Mouse (Mus musculus) heart, embryonic 12.5 days (tissue): ENCODE measurements at regions not wholly inside any gene's neighbourhood (a gene's known extent, or its start where the extent isn't known, plus 50 kb on each side); places are given as distances from the start of the nearest gene placed in this dataset.
A peak's percentile ranks its signal among the peaks of the same experiment; 100 is the strongest.

Experiments
- ATAC-seq: fragments of 200-750 bp; cut with Nextera tagmentation; 2 replicates; pipeline ENCODE4 v1.8.0; 2017; ENCODE audit warnings: moderate TSS enrichment, moderate library complexity; ENCODE audit not compliant: insufficient number of reproducible peaks, low FRiP score
- H3K27ac ChIP-seq: fragments of 300-500 bp; sonication (generic); 2 replicates; pipeline ENCODE4 v1.5.1; 2016; ENCODE audit warnings: mild to moderate bottlenecking, moderate library complexity; ENCODE audit not compliant: poor library complexity, severe bottlenecking
- H3K27me3 ChIP-seq: fragments of 300-500 bp; sonication (generic); replicated peaks from 2 replicates; pipeline ENCODE4 v1.6.1; 2016; ENCODE audit warnings: mild to moderate bottlenecking, moderate library complexity
- H3K36me3 ChIP-seq: fragments of 300-500 bp; sonication (generic); 2 replicates; pipeline ENCODE4 v1.6.1; 2016; ENCODE audit warnings: mild to moderate bottlenecking, moderate library complexity
- H3K4me1 ChIP-seq: fragments of 300-500 bp; sonication (generic); replicated peaks from 2 replicates; pipeline ENCODE4 v1.6.1; 2016; ENCODE audit warnings: mild to moderate bottlenecking
- H3K4me2 ChIP-seq: fragments of 300-500 bp; sonication (generic); 2 replicates; pipeline ENCODE4 v1.6.1; 2016; ENCODE audit warnings: mild to moderate bottlenecking, moderate library complexity
- H3K4me3 ChIP-seq: fragments of 300-500 bp; sonication (generic); 2 replicates; pipeline ENCODE4 v1.5.1; 2016; ENCODE audit warnings: mild to moderate bottlenecking
- H3K9ac ChIP-seq: fragments of 300-500 bp; sonication (generic); 2 replicates; pipeline ENCODE4 v1.6.1; 2016; ENCODE audit warnings: mild to moderate bottlenecking, moderate library complexity
- H3K9me3 ChIP-seq: fragments of 300-500 bp; sonication (generic); replicated peaks from 2 replicates; pipeline ENCODE4 v1.6.1; 2016; ENCODE audit warnings: mild to moderate bottlenecking, moderate library complexity
- WGBS: fragments of 180-500 bp; shearing (Covaris S2); methylation state at CpG from one replicate; pipeline ENCODE4 v1.1.7; 2016; 5-methylcytosine and 5-hydroxymethylcytosine counted together

DNA sequence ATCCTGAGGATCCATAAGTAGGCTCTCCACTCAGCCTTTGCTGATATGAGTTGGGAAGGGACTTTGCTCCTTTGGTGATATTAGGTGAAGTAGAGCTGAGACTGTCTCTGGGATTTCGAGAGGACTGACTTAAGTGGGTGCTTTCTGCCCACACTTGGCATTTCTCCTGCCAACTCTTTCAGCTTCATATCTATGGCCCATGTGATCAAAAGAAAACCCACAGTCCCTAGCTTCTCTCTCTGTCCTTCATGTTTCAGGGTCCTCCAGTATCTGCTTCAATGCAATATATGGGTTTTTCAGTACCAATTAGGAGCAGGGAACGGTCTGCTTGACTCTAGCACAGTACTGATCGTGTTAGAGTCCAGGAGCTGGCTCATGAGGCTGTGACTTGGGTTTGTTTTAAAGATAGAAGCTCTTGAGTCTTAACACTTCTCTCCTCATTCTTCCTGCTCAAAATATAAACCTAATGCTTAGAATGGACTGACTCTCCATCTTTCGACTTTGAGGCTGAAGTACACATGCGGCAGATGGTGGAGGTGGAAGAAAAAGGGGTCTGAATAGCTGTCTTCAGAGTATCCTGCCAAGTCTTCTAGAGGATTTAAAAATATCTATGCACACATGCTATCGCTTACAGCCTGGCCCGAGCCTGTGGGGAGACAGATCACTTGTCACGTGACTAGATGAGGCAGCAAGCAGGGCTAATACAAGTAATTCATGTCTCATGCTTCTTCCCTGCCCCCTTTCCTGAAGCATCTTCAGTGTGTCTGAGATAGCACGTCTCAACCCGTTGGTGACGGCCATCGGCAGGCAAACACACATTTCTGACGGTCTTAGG is 189.2 kb downstream of the Mex3b start:
- no peaks in the 10 kb centered on the region for H3K27me3 ChIP-seq
- no peak for ATAC-seq
- no peak overlapping the region for H3K4me2 ChIP-seq
- no peak overlapping the region for H3K4me3 ChIP-seq
- no peak overlapping the region for H3K9ac ChIP-seq
- no peak overlapping the region for H3K27ac ChIP-seq
- H3K4me1 ChIP-seq, result peaks cover 20% of the 10 kb centered on the region
- no peaks in the 10 kb centered on the region for H3K36me3 ChIP-seq
- 60% methylated on average over 13 of the region's 13 CpGs for WGBS
- no peaks in the 10 kb centered on the region for H3K9me3 ChIP-seq

DNA sequence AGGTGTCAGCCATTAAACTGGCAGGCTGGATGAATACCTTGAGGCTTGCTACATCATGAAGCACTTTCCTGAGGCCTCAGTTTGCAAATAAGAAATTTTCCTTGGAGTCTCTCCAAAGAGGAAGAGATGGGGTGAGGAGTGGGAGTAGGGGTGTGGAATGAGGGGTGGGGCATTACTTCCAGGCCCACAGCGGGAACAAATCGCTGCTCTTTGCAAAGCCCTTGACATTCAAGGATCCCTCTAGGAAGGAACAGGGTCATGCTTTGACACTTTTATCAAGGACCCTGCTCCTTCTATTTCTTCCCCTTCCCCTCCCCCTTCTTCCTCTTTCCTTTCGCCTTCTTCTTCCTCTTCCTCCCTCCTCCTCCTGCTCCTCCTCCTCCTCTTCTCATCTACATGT is 193.2 kb downstream of the Mex3b start:
- no peak overlapping the region for H3K9ac ChIP-seq
- H3K36me3 ChIP-seq, result no peaks in the 10 kb centered on the region
- H3K27ac ChIP-seq, result no peak overlapping the region
- H3K27me3 ChIP-seq, result no peaks in the 10 kb centered on the region
- H3K4me3 ChIP-seq, result no peak overlapping the region
- peaks cover 20% of the 10 kb centered on the region for H3K4me1 ChIP-seq
- no peak for ATAC-seq
- H3K9me3 ChIP-seq, result no peaks in the 10 kb centered on the region
- H3K4me2 ChIP-seq, result no peak overlapping the region
- 57% methylated on average over 3 of the region's 3 CpGs for WGBS

DNA sequence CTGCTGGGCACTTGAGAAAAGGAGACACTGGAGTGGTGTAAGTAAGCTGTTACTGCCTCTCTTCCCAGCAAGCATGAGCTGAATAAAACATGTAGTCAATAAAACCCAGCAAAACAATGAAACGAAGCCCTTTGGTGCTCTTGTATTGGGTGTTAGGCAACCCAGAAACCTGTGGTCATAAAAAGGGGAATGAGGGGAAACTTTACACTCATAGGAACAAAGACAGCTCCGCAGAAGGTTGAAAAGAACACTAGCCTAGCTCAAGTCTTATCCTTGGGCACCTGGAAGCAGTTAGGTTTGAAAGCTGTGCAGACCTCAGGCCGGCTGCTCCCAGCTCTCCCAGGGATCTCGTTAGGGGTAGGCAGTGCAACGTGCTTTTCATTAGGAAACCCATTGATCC is 193.6 kb downstream of the Mex3b start:
- Histone ChIP-seq H3K27ac (no peak overlapping the region), H3K36me3 (no peaks in the 10 kb centered on the region), H3K4me1 (peaks cover 20% of the 10 kb centered on the region), H3K4me3 (no peak overlapping the region), H3K9me3 (no peaks in the 10 kb centered on the region), H3K27me3 (no peaks in the 10 kb centered on the region), H3K4me2 (no peak overlapping the region), H3K9ac (no peak overlapping the region)
- ATAC-seq, result no peak
- WGBS, result 63% methylated on average over 5 of the region's 5 CpGs

DNA sequence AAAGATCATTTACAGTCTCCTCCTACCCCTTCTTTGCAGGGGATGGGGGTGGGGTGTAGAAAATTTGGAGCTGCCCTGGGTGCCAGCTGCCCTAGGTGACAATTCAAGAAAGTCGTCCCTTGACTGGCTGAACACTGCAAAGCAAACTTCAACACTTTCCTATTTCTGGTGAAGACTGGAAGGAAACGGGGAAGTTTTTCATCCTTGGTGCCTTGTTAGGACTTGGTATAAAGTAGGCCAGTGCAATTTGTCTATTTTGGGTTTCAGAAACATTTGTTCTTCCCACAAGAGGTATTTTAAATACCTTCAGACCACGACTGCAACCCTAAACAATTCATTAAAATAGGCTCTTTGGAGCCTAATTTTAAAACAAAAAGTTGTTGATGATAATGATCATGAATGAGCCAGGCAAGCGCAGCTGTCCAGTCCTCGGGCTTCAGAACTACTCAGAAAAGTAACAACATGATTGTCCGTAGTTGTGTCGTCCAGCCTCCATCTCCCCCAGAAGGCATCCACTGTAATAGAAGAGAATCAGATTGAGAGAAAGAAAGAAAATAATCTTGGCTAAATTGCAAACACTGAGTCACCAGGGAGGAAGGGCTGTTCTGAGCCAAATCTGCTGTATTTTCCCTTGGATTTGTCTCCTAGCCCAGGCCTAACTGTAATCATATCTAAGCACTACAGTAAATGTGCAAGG is 194.2 kb downstream of the Mex3b start:
- Histone ChIP-seq H3K27me3 (no peaks in the 10 kb centered on the region), H3K4me3 (no peak overlapping the region), H3K4me1 (peaks cover 15% of the 10 kb centered on the region), H3K9me3 (no peaks in the 10 kb centered on the region), H3K9ac (no peak overlapping the region), H3K4me2 (no peak overlapping the region), H3K27ac (no peak overlapping the region), H3K36me3 (no peaks in the 10 kb centered on the region)
- ATAC-seq, result no peak
- WGBS, result 69% methylated on average over 7 of the region's 7 CpGs

DNA sequence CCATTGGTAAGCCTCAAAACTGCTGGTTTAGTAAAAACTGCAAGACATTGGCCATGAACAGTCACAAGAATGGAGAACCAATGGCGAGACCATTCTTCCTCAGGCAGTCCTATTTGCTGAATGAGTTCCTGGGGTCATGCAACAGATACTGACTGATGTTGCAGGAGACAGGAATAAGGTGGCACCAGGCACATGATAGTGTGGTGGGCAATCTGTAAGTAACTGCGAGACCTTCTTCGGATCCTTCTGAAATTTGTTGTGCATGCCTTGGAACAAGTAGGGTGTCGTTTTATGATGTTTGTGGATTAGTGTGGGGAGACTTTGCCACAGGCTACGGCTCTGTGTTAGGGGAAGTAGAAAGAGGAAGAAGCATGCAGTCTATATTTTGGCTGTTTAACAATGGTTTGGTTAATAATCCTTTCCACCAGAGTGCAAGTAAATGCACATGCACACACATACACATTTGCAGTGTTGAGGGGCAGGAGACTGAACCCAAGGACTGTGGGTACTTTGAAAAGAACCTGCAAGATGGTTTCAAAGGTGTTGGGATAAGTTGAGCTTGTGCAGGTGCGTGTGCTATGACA is 194.9 kb downstream of the Mex3b start:
- no peak overlapping the region for H3K27ac ChIP-seq
- peaks cover 9% of the 10 kb centered on the region for H3K4me1 ChIP-seq
- H3K36me3 ChIP-seq, result no peaks in the 10 kb centered on the region
- ATAC-seq, result no peak
- no peak overlapping the region for H3K4me3 ChIP-seq
- WGBS, result 83% methylated on average over 6 of the region's 6 CpGs
- H3K27me3 ChIP-seq, result no peaks in the 10 kb centered on the region
- no peak overlapping the region for H3K9ac ChIP-seq
- no peak overlapping the region for H3K4me2 ChIP-seq
- H3K9me3 ChIP-seq, result no peaks in the 10 kb centered on the region

DNA sequence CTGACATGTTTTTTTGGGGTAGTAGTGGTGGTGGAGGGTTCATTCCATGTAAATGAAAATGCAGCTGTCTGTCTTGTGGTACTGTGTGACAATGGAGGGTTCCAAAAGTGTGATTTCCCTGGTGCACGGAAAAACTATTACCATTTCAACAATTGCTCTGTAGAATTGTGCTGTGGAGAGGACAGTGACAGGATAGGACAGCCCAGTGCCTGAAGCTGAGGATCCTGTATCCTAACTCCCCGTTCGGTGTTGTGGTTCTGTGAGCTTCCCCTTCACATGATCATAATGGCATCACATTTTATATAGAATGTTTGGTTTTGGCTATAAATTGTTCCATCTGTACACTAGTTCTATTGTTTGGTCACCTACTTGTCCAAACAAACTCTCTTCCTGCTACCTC is 196.4 kb downstream of the Mex3b start:
- ATAC-seq, result no peak

DNA sequence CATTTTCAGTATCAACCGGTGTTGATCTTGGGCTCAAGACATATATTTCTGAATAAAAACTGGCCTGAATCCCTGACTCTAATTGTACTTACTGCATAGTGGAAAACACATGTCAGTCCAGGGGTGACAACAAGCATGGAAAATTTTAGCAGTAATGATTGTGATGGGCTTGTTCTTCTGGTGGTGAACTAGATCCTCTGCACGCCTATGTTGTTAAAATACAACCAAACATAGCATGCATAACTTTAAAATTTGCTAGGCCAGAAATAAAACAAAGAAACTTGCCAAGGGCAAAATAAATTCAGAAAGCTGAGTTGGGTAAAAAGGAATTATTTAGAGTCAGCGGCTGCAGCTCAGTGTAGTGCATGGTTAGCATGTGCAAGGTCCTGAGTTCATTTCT is 198.2 kb downstream of the Mex3b start:
- Histone ChIP-seq H3K36me3 (no peaks in the 10 kb centered on the region), H3K4me3 (no peak overlapping the region), H3K27ac (no peak overlapping the region), H3K4me2 (no peak overlapping the region), H3K4me1 (peaks cover 5% of the 10 kb centered on the region), H3K9me3 (no peaks in the 10 kb centered on the region), H3K27me3 (no peaks in the 10 kb centered on the region), H3K9ac (no peak overlapping the region)
- 86% methylated on average over 3 of the region's 3 CpGs for WGBS
- ATAC-seq, result no peak

More for the DNA sequence above, 196.4 kb downstream of the Mex3b start:
- H3K27ac ChIP-seq, result no peak overlapping the region
- H3K27me3 ChIP-seq, result no peaks in the 10 kb centered on the region
- H3K9ac ChIP-seq, result no peak overlapping the region
- no peaks in the 10 kb centered on the region for H3K36me3 ChIP-seq
- peaks cover 9% of the 10 kb centered on the region for H3K4me1 ChIP-seq
- no peaks in the 10 kb centered on the region for H3K9me3 ChIP-seq
- 82% methylated on average over 3 of the region's 3 CpGs for WGBS
- no peak overlapping the region for H3K4me2 ChIP-seq
- no peak overlapping the region for H3K4me3 ChIP-seq

DNA sequence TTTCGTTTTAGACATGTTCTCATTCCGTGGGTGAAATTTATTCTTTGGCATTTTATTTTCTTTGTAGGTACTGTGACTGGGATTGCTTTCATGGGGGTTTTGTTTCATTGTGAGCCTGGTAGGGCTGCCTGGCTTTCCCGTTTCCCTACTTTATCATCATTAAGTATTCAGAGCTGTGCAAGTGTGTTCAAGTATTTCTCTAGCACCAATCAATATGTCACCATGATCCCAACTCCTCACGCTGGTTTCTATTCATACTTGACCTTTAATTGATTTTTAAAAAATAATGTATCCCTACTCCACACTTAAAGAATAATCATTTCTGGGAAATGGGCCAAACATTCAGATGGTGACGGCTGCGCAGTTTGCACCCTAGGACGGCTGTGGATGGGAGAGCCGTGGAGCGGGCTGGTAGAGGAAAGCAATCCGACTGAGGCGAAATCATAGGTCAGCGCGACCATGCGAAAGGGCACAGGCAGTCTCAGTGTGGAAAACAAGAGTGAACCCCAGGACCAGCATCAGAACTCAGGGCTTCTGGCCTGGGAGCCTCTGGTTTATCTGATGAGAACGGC is 207.4 kb downstream of the Mex3b start:
- H3K4me3 ChIP-seq, result no peak overlapping the region
- ATAC-seq, result no peak
- H3K27ac ChIP-seq, result no peak overlapping the region
- H3K4me2 ChIP-seq, result no peak overlapping the region
- peaks cover 4% of the 10 kb centered on the region; the same call in 1 of the 2 replicates for H3K9me3 ChIP-seq
- peaks cover 8% of the 10 kb centered on the region; the same call in 1 of the 2 replicates for H3K4me1 ChIP-seq
- 84% methylated on average over 15 of the region's 15 CpGs for WGBS
- no peaks in the 10 kb centered on the region for H3K36me3 ChIP-seq
- H3K27me3 ChIP-seq, result no peaks in the 10 kb centered on the region
- no peak overlapping the region for H3K9ac ChIP-seq

DNA sequence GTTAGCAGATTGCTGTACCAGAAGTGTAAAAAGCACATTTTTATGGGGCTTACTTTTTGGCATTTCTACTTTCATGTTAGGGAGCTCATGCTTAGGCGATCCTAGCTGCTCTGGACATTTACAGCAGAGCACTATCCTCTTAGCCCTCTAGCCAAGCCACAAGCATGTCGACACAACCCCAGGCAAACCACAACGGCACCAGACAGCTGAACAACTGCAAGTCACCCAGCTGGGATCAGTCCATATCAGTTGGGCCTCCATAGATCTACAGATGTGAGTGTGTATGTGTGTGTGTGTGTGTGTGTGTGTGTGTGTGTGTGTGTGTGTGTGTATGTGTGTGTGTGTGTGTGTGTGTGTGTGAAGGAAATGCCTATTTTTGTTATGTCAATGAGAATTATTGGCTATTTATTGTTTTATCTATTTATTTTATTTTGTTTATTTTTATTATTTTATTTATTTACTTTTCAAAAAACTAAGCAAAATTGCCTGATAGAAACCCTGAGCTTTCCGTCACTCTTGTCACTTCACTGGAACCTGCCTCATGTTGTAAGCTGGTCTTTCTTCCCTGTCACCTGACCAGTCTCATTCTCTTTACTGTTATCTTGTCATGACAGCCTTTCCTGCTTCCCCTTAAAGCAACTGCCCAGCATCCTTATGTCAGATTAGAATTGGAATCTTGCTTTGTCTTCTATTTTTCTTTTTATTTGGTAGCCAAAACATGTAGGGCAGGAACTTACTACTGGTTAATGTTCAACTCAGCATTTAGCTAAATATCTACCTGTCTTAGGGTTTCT is 208.2 kb downstream of the Mex3b start:
- 55% methylated on average over 4 of the region's 4 CpGs for WGBS
- H3K27ac ChIP-seq, result no peak overlapping the region
- H3K4me3 ChIP-seq, result no peak overlapping the region
- H3K9ac ChIP-seq, result no peak overlapping the region
- H3K36me3 ChIP-seq, result no peaks in the 10 kb centered on the region
- no peaks in the 10 kb centered on the region for H3K27me3 ChIP-seq
- peaks cover 4% of the 10 kb centered on the region; the same call in 1 of the 2 replicates for H3K9me3 ChIP-seq
- no peak overlapping the region for H3K4me2 ChIP-seq
- peaks cover 14% of the 10 kb centered on the region for H3K4me1 ChIP-seq
- peak; percentile 81; the same call in 1 of the 2 replicates for ATAC-seq

DNA sequence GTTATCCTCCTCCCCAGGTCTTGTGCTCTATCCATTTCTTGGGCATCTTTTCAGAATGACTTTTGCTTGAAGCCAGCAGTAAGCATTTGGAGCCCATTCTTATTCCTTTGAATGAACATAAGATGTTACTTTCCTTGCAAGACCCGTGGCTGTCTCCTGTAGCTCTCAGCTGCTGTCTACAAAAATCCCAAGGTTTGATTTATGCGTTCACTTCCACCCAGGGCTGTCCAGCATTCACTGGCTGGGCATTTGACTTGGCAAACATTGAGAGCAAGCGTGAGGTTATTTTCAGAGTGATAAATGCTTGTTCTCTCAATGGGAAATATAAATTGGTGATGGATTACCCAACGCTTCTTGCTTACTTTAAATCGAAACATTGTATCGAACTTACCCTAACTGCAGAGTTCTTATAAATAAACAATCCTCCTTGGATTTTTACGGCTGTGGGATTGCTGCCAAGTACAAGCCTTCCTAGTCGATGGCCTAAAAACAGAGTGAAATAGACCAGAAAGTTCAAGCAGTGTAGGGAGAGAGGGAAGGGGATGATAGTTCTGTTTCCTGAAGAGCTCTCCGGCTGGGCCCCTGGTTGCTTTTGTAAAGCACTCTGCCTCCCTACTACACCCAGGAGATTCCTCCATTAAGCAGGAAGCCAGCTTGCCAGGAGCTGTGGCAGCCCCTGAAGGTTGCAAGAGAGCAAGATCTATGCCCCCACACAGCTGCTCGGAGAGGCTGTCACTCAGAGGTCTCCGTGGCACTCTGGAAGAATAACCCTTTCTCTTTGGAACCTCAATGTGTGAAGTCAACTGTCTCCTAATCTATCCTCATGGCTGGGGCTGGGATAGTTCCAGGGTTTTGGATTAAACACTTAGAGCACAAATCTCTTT is 210.1 kb downstream of the Mex3b start:
- ATAC-seq, result no peak
- Histone ChIP-seq H3K27ac (no peak overlapping the region), H3K36me3 (no peaks in the 10 kb centered on the region), H3K4me2 (no peak overlapping the region), H3K27me3 (no peaks in the 10 kb centered on the region), H3K4me1 (peaks cover 14% of the 10 kb centered on the region), H3K4me3 (no peak overlapping the region), H3K9me3 (no peaks in the 10 kb centered on the region), H3K9ac (no peak overlapping the region)
- 48% methylated on average over 11 of the region's 11 CpGs for WGBS
